Comparison of ENCODE assay signal across 15 mouse cellular contexts in genomic region chr4:136765080-136765479, GRCm38 (mm10).
DNase-seq lines count a peak whose midpoint lies in the region; ATAC-seq and TF ChIP-seq lines count a peak whose summit lies in the region.
"Had no signal": no experiment of that assay in that cellular context is flagged by ENCODE, and none has a peak within 500 bp of the region (broad histone marks: within the 10 kb centered on the region; RNA-seq: fewer than 3 reads in every experiment).

No protein-coding gene starts in this region.

- peak overlapping the region; percentile 63 for H3K27ac ChIP-seq in forebrain, embryonic 10.5 days
- H3K27ac ChIP-seq in forebrain, embryonic 16.5 days (ENCODE audit: low read length) = no peak overlapping the region
- H3K27ac ChIP-seq in limb, embryonic 10.5 days = peak overlapping the region; percentile 56
- no peak overlapping the region for H3K27ac ChIP-seq in heart, adult 2 months
- H3K27ac ChIP-seq: embryonic facial prominence, embryonic 15.5 days; forebrain, embryonic 13.5 days; hindbrain, embryonic 12.5 days; liver, embryonic 13.5 days had no signal

- ATAC-seq in forebrain, embryonic 16.5 days = no peak
- no peak for ATAC-seq in megakaryocyte-erythroid progenitor cell, adult 5-6 weeks (replicated peaks; ENCODE audit: low FRiP score, low TSS enrichment, poor library complexity, severe bottlenecking)
- ATAC-seq: forebrain, embryonic 13.5 days had no signal

- no peak overlapping the region for H3K4me2 ChIP-seq in forebrain, embryonic 16.5 days (ENCODE audit: low read length)
- H3K4me2 ChIP-seq: embryonic facial prominence, embryonic 15.5 days; forebrain, embryonic 13.5 days; hindbrain, embryonic 12.5 days; liver, embryonic 13.5 days had no signal

- no peak for TF ChIP-seq CTCF in E14TG2a.4 (conservative IDR thresholded peaks at IDR 0.05; ENCODE audit: low read length)
- no peak for TF ChIP-seq CTCF in heart, adult 2 months (IDR thresholded peaks at IDR 0.05)

- H3K36me3 ChIP-seq in forebrain, embryonic 10.5 days (replicated peaks) = peaks cover 66% of the 10 kb centered on the region
- no peaks in the 10 kb centered on the region for H3K36me3 ChIP-seq in forebrain, embryonic 16.5 days (ENCODE audit: control insufficient read depth, insufficient read depth)
- peaks cover 8% of the 10 kb centered on the region; the same call in 1 of the 2 replicates for H3K36me3 ChIP-seq in E14TG2a.4 (ENCODE audit: insufficient read depth, low read length)
- H3K36me3 ChIP-seq in limb, embryonic 10.5 days = peaks cover 18% of the 10 kb centered on the region
- H3K36me3 ChIP-seq in heart, adult 2 months (ENCODE audit: control insufficient read depth, insufficient read depth, low read length) = no peaks in the 10 kb centered on the region
- H3K36me3 ChIP-seq: liver, embryonic 13.5 days had no signal

- no peak overlapping the region for H3K4me3 ChIP-seq in forebrain, embryonic 10.5 days
- H3K4me3 ChIP-seq in forebrain, embryonic 16.5 days (replicated peaks; ENCODE audit: low read length) = no peak overlapping the region
- H3K4me3 ChIP-seq in E14TG2a.4 (replicated peaks; ENCODE audit: low read length) = peak overlapping the region; percentile 32
- no peak overlapping the region for H3K4me3 ChIP-seq in limb, embryonic 10.5 days
- H3K4me3 ChIP-seq in heart, adult 2 months = no peak overlapping the region
- H3K4me3 ChIP-seq: embryonic facial prominence, embryonic 15.5 days; forebrain, embryonic 13.5 days; hindbrain, embryonic 12.5 days; liver, embryonic 13.5 days; megakaryocyte, embryonic 14.5 days had no signal

- TF ChIP-seq EP300 in heart, adult 2 months (IDR thresholded peaks at IDR 0.05; ENCODE audit: insufficient read depth, low read depth, low read length) = no peak

- intact Hi-C loops in heart, adult 2 months (cut with DNase I) = no loop called here

- WGBS in forebrain, embryonic 10.5 days = 77% methylated on average over 7 of the region's 7 CpGs
- WGBS in forebrain, embryonic 16.5 days = 72% methylated on average over 7 of the region's 7 CpGs
- WGBS in limb, embryonic 10.5 days = 68% methylated on average over 7 of the region's 7 CpGs
- WGBS in heart, adult 2 months = 71% methylated on average over 7 of the region's 7 CpGs

- TF ChIP-seq POLR2A in heart, adult 2 months (IDR thresholded peaks at IDR 0.05; ENCODE audit: insufficient read depth, low read depth, low read length) = no peak

- H3K27me3 ChIP-seq in forebrain, embryonic 10.5 days (ENCODE audit: poor library complexity, severe bottlenecking) = no peaks in the 10 kb centered on the region; the same call in 1 of the 2 replicates
- no peaks in the 10 kb centered on the region for H3K27me3 ChIP-seq in forebrain, embryonic 16.5 days (replicated peaks; ENCODE audit: control insufficient read depth, insufficient read depth, low read length)
- H3K27me3 ChIP-seq in E14TG2a.4 (ENCODE audit: insufficient read depth, low read length) = no peaks in the 10 kb centered on the region; the same call in 1 of the 2 replicates
- H3K27me3 ChIP-seq in limb, embryonic 10.5 days (ENCODE audit: low read depth, poor library complexity, severe bottlenecking) = no peaks in the 10 kb centered on the region
- no peaks in the 10 kb centered on the region for H3K27me3 ChIP-seq in heart, adult 2 months (ENCODE audit: control insufficient read depth, insufficient read depth, low read length)
- H3K27me3 ChIP-seq: embryonic facial prominence, embryonic 15.5 days; forebrain, embryonic 13.5 days; hindbrain, embryonic 12.5 days; liver, embryonic 13.5 days had no signal

- peaks cover 11% of the 10 kb centered on the region for H3K9me3 ChIP-seq in forebrain, embryonic 10.5 days
- H3K9me3 ChIP-seq in forebrain, embryonic 16.5 days (ENCODE audit: control insufficient read depth, low read length) = no peaks in the 10 kb centered on the region
- peaks cover 5% of the 10 kb centered on the region for H3K9me3 ChIP-seq in E14TG2a.4 (ENCODE audit: low read length)
- H3K9me3 ChIP-seq in limb, embryonic 10.5 days (replicated peaks) = peaks cover 2% of the 10 kb centered on the region; the same call in 1 of the 2 replicates
- H3K9me3 ChIP-seq: embryonic facial prominence, embryonic 15.5 days; liver, embryonic 13.5 days; megakaryocyte, embryonic 14.5 days had no signal

- peaks cover 72% of the 10 kb centered on the region for H3K4me1 ChIP-seq in forebrain, embryonic 10.5 days
- H3K4me1 ChIP-seq in forebrain, embryonic 16.5 days (replicated peaks; ENCODE audit: control insufficient read depth, insufficient read depth, low read length) = peaks cover 6% of the 10 kb centered on the region
- H3K4me1 ChIP-seq in E14TG2a.4 (replicated peaks; ENCODE audit: low read depth, low read length) = peaks cover 77% of the 10 kb centered on the region
- H3K4me1 ChIP-seq in limb, embryonic 10.5 days = peaks cover 66% of the 10 kb centered on the region
- no peaks in the 10 kb centered on the region for H3K4me1 ChIP-seq in heart, adult 2 months (ENCODE audit: control insufficient read depth, insufficient read depth, low read length)
- H3K4me1 ChIP-seq: liver, embryonic 13.5 days had no signal

- no peak for DNase-seq in forebrain, embryonic 10.5 days (ENCODE audit: extremely low spot score, low spot score)
- DNase-seq in adrenal gland, postnatal 10 days = peak; percentile 57
- DNase-seq in limb, embryonic 10.5 days (ENCODE audit: low spot score) = no peak
- DNase-seq in retina, postnatal 1 day = no peak
- DNase-seq in heart, adult 2 months = no peak
- DNase-seq: kidney, adult 18-20 months; liver, embryonic 13.5 days; thymus, adult 2 months had no signal

- no peaks in the 10 kb centered on the region for H3K79me2 ChIP-seq in heart, adult 2 months (replicated peaks; ENCODE audit: control insufficient read depth, insufficient read depth, low read length)

- no peak overlapping the region for H3K9ac ChIP-seq in forebrain, embryonic 16.5 days (replicated peaks; ENCODE audit: low read depth, low read length)
- H3K9ac ChIP-seq in heart, adult 2 months (ENCODE audit: low read depth, low read length) = no peak overlapping the region
- H3K9ac ChIP-seq: embryonic facial prominence, embryonic 15.5 days; forebrain, embryonic 13.5 days; hindbrain, embryonic 12.5 days; liver, embryonic 13.5 days had no signal

Comparison
In these comparisons a context has a peak if more than half of its experiments do, and no peak if none do; other contexts are left out.
1. H3K27ac ChIP-seq: peak in forebrain, embryonic 10.5 days (single experiment) and limb, embryonic 10.5 days (single experiment); none in forebrain, embryonic 16.5 days (single experiment) and heart, adult 2 months (single experiment).